Mouse (Mus musculus): Measurements from ENCODE around the gene Ptprr. TPM values are rescaled to one million over a fixed set of nuclear protein-coding genes. Genes with fewer than 3 reads are reported as not detected.

Ptprr gene
- polyA plus RNA-seq, 1 experiment from 2014 or later: 0.31 TPM

- Histone ChIP-seq H3K36me3 (no peaks in the 10 kb centered on the region), H3K4me3 (no peak overlapping the region), H3K9me3 (replicated peaks) (no peaks in the 10 kb centered on the region), H3K4me1 (replicated peaks) (peaks cover 12% of the 10 kb centered on the region), H3K27ac (no peak overlapping the region), H3K4me2 (no peak overlapping the region), H3K9ac (no peak overlapping the region), H3K27me3 (no peaks in the 10 kb centered on the region)
- no peak for ATAC-seq (replicated peaks; ENCODE audit: insufficient number of reproducible peaks, insufficient read depth, low FRiP score, low read depth)
- 23% methylated on average over 5 of the region's 5 CpGs for WGBS
These were observed 181.0 kb downstream of the Ptprr start for GRCm38 (mm10) chr10:116199035-116199434.

- H3K36me3 ChIP-seq: no peaks in the 10 kb centered on the region
- no peak overlapping the region for H3K27ac ChIP-seq
- peaks cover 6% of the 10 kb centered on the region for H3K4me1 ChIP-seq (replicated peaks)
- no peak for ATAC-seq (replicated peaks; ENCODE audit: insufficient number of reproducible peaks, insufficient read depth, low FRiP score, low read depth)
- H3K9ac ChIP-seq: no peak overlapping the region
- no peak overlapping the region for H3K4me3 ChIP-seq
- WGBS: 76% methylated on average over 8 of the region's 8 CpGs
- no peak overlapping the region for H3K4me2 ChIP-seq
- no peaks in the 10 kb centered on the region for H3K27me3 ChIP-seq
- H3K9me3 ChIP-seq (replicated peaks): no peaks in the 10 kb centered on the region
These were observed 183.5 kb downstream of the Ptprr start for GRCm38 (mm10) chr10:116201542-116201941.

GRCm38 (mm10) chr10:116205580-116206358, 187.8 kb downstream of the Ptprr start:
- H3K9me3 ChIP-seq (replicated peaks): no peaks in the 10 kb centered on the region
- no peak; the same call in 1 of the 2 replicates for ATAC-seq (replicated peaks; ENCODE audit: insufficient number of reproducible peaks, insufficient read depth, low FRiP score, low read depth)
- no peaks in the 10 kb centered on the region for H3K36me3 ChIP-seq
- H3K27ac ChIP-seq: peak overlapping the region; percentile 20; the same call in 1 of the 2 replicates
- peaks cover 8% of the 10 kb centered on the region for H3K4me1 ChIP-seq (replicated peaks)
- WGBS: 32% methylated on average over 15 of the region's 15 CpGs
- no peak overlapping the region for H3K4me3 ChIP-seq
- no peaks in the 10 kb centered on the region for H3K27me3 ChIP-seq
- no peak overlapping the region for H3K9ac ChIP-seq
- no peak overlapping the region for H3K4me2 ChIP-seq

GRCm38 (mm10) chr10:116206449-116206848, 188.4 kb downstream of the Ptprr start:
- no peaks in the 10 kb centered on the region for H3K27me3 ChIP-seq
- H3K4me2 ChIP-seq: no peak overlapping the region
- 63% methylated on average over 11 of the region's 11 CpGs for WGBS
- no peak for ATAC-seq (replicated peaks; ENCODE audit: insufficient number of reproducible peaks, insufficient read depth, low FRiP score, low read depth)
- H3K36me3 ChIP-seq: no peaks in the 10 kb centered on the region
- H3K9ac ChIP-seq: no peak overlapping the region
- H3K27ac ChIP-seq: peak overlapping the region; percentile 20; the same call in 1 of the 2 replicates
- no peak overlapping the region for H3K4me3 ChIP-seq
- H3K4me1 ChIP-seq (replicated peaks): peaks cover 8% of the 10 kb centered on the region
- no peaks in the 10 kb centered on the region for H3K9me3 ChIP-seq (replicated peaks)

- peak overlapping the region; percentile 48 for H3K4me2 ChIP-seq
- peak overlapping the region; percentile 4; the same call in 1 of the 2 replicates for H3K4me3 ChIP-seq
- no peaks in the 10 kb centered on the region for H3K36me3 ChIP-seq
- ATAC-seq (replicated peaks; ENCODE audit: insufficient number of reproducible peaks, insufficient read depth, low FRiP score, low read depth): no peak
- H3K4me1 ChIP-seq (replicated peaks): peaks cover 8% of the 10 kb centered on the region
- peak overlapping the region; percentile 49 for H3K27ac ChIP-seq
- H3K27me3 ChIP-seq: no peaks in the 10 kb centered on the region
- no peaks in the 10 kb centered on the region for H3K9me3 ChIP-seq (replicated peaks)
- no peak overlapping the region for H3K9ac ChIP-seq
- WGBS: 12% methylated on average over 9 of the region's 9 CpGs
These were observed 190.1 kb downstream of the Ptprr start for GRCm38 (mm10) chr10:116207987-116208726.

- H3K4me3 ChIP-seq: no peak overlapping the region
- 21% methylated on average over 9 of the region's 9 CpGs for WGBS
- no peaks in the 10 kb centered on the region for H3K36me3 ChIP-seq
- no peaks in the 10 kb centered on the region for H3K9me3 ChIP-seq (replicated peaks)
- H3K4me2 ChIP-seq: peak overlapping the region; percentile 48; the same call in 1 of the 2 replicates
- H3K27ac ChIP-seq: peak overlapping the region; percentile 49
- no peaks in the 10 kb centered on the region for H3K27me3 ChIP-seq
- ATAC-seq (replicated peaks; ENCODE audit: insufficient number of reproducible peaks, insufficient read depth, low FRiP score, low read depth): 0 out of 2 replicates have a peak, but pooled peaks have one; percentile 27
- H3K4me1 ChIP-seq (replicated peaks): peaks cover 8% of the 10 kb centered on the region
- H3K9ac ChIP-seq: no peak overlapping the region
These were observed 190.7 kb downstream of the Ptprr start for GRCm38 (mm10) chr10:116208727-116209115.

GRCm38 (mm10) chr10:116212127-116212526, 194.1 kb downstream of the Ptprr start:
- no peak overlapping the region for H3K9ac ChIP-seq
- no peaks in the 10 kb centered on the region for H3K9me3 ChIP-seq (replicated peaks)
- H3K27ac ChIP-seq: no peak overlapping the region
- no peak for ATAC-seq (replicated peaks; ENCODE audit: insufficient number of reproducible peaks, insufficient read depth, low FRiP score, low read depth)
- no peaks in the 10 kb centered on the region for H3K36me3 ChIP-seq
- H3K4me3 ChIP-seq: no peak overlapping the region
- H3K4me1 ChIP-seq (replicated peaks): peaks cover 8% of the 10 kb centered on the region
- WGBS: 21% methylated on average over 3 of the region's 3 CpGs
- no peaks in the 10 kb centered on the region for H3K27me3 ChIP-seq
- H3K4me2 ChIP-seq: no peak overlapping the region

GRCm38 (mm10) chr10:116220336-116221118, 202.5 kb downstream of the Ptprr start:
- Histone ChIP-seq H3K4me3 (no peak overlapping the region), H3K36me3 (no peaks in the 10 kb centered on the region), H3K9ac (no peak overlapping the region), H3K27me3 (no peaks in the 10 kb centered on the region), H3K4me1 (replicated peaks) (no peaks in the 10 kb centered on the region), H3K9me3 (replicated peaks) (no peaks in the 10 kb centered on the region), H3K27ac (no peak overlapping the region), H3K4me2 (no peak overlapping the region)
- WGBS: 72% methylated on average over 12 of the region's 12 CpGs
- no peak for ATAC-seq (replicated peaks; ENCODE audit: insufficient number of reproducible peaks, insufficient read depth, low FRiP score, low read depth)

- ATAC-seq (replicated peaks; ENCODE audit: insufficient number of reproducible peaks, insufficient read depth, low FRiP score, low read depth): no peak
- Histone ChIP-seq H3K27me3 (no peaks in the 10 kb centered on the region), H3K27ac (no peak overlapping the region), H3K9ac (no peak overlapping the region), H3K4me1 (replicated peaks) (no peaks in the 10 kb centered on the region), H3K9me3 (replicated peaks) (no peaks in the 10 kb centered on the region), H3K4me2 (no peak overlapping the region), H3K36me3 (no peaks in the 10 kb centered on the region), H3K4me3 (no peak overlapping the region)
- WGBS: 62% methylated on average over 5 of the region's 5 CpGs
These were observed 217.3 kb downstream of the Ptprr start for GRCm38 (mm10) chr10:116235299-116235698.

GRCm38 (mm10) chr10:116242200-116242599, 224.2 kb downstream of the Ptprr start:
- 0 out of 2 replicates have a peak, but pooled peaks cover 3% of the 10 kb centered on the region for H3K4me1 ChIP-seq (replicated peaks)
- H3K4me3 ChIP-seq: no peak overlapping the region
- H3K36me3 ChIP-seq: no peaks in the 10 kb centered on the region
- H3K9me3 ChIP-seq (replicated peaks): no peaks in the 10 kb centered on the region
- H3K9ac ChIP-seq: no peak overlapping the region
- no peaks in the 10 kb centered on the region for H3K27me3 ChIP-seq
- no peak overlapping the region for H3K4me2 ChIP-seq
- no peak overlapping the region for H3K27ac ChIP-seq
- WGBS: 61% methylated on average over 7 of the region's 7 CpGs
- no peak for ATAC-seq (replicated peaks; ENCODE audit: insufficient number of reproducible peaks, insufficient read depth, low FRiP score, low read depth)

GRCm38 (mm10) chr10:116243373-116243772, 225.4 kb downstream of the Ptprr start:
- no peak for ATAC-seq (replicated peaks; ENCODE audit: insufficient number of reproducible peaks, insufficient read depth, low FRiP score, low read depth)
- H3K36me3 ChIP-seq: no peaks in the 10 kb centered on the region
- no peaks in the 10 kb centered on the region for H3K9me3 ChIP-seq (replicated peaks)
- no peak overlapping the region for H3K4me2 ChIP-seq
- no peaks in the 10 kb centered on the region for H3K27me3 ChIP-seq
- 36% methylated on average over 7 of the region's 7 CpGs for WGBS
- no peak overlapping the region for H3K27ac ChIP-seq
- H3K4me1 ChIP-seq (replicated peaks): 0 out of 2 replicates have a peak, but pooled peaks cover 3% of the 10 kb centered on the region
- no peak overlapping the region for H3K9ac ChIP-seq
- no peak overlapping the region for H3K4me3 ChIP-seq

Measured in heart, embryonic 15.5 days (tissue).